Mouse (Mus musculus): ENCODE results near the gene Crim1.

DNA sequence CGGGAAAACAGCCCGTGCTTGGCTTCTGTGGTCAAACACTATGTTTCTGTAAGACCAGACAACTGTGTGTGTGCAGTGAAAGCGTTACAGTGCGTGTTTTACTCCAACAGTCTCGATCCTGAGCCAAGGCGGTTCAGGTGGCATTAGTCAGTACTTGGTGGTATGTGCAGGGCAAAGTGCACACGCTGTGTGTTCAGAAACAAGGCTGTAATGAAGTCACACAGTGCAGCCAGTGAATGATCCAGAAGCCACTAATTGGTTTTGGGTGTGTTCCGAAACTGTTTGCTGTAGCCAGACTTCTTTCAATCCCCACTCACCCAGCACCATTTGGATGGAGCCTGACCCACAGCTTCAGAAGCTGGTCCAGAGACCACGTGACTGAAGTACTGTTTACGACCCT is 208.3 kb downstream of the Crim1 start:
- no peak for TF ChIP-seq CTCF (IDR thresholded peaks at IDR 0.05; ENCODE audit: borderline replicate concordance, insufficient read depth, low read length)
- no peak for TF ChIP-seq POLR2A (IDR thresholded peaks at IDR 0.05; ENCODE audit: low read depth, low read length)

All from embryonic fibroblast, embryonic 13.5 days (primary cell).